Mouse (Mus musculus): ENCODE measurements around the gene Uba3.

Uba3 gene

GRCm38 (mm10) chr6:97210191-97210961 lies 4.9 kb upstream of the Uba3 start, which contains the start of gene Arl6ip5:
Gene Arl6ip5, plus strand, starts transcription at chr6:97210689.
- peak; percentile 69 for DNase-seq (ENCODE audit: low spot score)

DNA sequence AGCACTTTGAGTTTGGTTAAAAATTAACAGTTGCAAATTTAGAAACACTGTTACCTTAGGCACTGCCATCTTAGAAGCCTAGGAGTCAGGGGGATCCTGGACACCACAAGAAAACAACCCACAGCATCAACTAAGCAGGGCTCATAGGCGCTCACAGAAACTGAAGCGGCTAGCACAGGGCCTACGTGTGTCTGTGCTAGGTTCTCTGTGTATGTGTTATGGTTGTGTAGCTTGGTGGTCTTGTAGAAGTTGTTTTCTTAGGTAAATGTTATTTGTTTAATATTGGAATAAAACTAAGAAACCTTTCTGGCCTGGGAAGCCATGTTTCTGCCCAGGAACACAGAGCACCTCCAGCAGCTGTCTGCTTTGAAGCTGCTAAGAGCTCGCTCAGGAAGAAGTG lies 4.3 kb upstream of the Uba3 start:
- no peak for DNase-seq (ENCODE audit: low spot score)

- no peak for DNase-seq (ENCODE audit: low spot score)
Observed at GRCm38 (mm10) chr6:97209201-97209600, 3.8 kb upstream of the Uba3 start.

GRCm38 (mm10) chr6:97208406-97208805 lies 3.0 kb upstream of the Uba3 start:
- DNase-seq (ENCODE audit: low spot score): no peak

GRCm38 (mm10) chr6:97207085-97207484 lies 1.6 kb upstream of the Uba3 start:
- no peak for DNase-seq (ENCODE audit: low spot score)

DNA sequence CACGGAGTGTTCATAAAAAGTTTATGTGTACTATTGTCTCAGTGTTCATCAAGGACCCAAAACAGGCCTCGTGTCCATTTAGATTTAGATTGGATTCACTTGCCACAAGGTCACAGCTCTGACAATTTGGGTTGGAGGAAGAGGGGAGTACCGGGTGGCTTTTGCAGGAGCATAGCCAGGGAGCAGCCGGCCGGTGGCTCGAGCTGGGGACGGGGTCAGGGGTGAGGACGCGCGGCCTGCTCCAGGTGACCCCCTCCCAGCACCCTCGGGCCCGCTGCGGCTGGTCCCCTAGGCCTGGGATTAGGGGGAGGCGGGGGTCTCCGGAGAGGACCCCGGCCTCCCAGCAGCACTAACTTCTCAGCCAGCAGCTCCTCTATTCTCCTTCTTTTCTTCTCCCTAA lies 495 bp downstream of the Uba3 start:
- no peak for DNase-seq (ENCODE audit: low spot score)

GRCm38 (mm10) chr6:97204252-97204869 lies 1.1 kb downstream of the Uba3 start:
- no peak for DNase-seq (ENCODE audit: low spot score)

- no peak for DNase-seq (ENCODE audit: low spot score)
Observed at GRCm38 (mm10) chr6:97202477-97202876, 3.0 kb downstream of the Uba3 start.

GRCm38 (mm10) chr6:97200437-97200836 lies 5.0 kb downstream of the Uba3 start:
- no peak for DNase-seq (ENCODE audit: low spot score)

DNA sequence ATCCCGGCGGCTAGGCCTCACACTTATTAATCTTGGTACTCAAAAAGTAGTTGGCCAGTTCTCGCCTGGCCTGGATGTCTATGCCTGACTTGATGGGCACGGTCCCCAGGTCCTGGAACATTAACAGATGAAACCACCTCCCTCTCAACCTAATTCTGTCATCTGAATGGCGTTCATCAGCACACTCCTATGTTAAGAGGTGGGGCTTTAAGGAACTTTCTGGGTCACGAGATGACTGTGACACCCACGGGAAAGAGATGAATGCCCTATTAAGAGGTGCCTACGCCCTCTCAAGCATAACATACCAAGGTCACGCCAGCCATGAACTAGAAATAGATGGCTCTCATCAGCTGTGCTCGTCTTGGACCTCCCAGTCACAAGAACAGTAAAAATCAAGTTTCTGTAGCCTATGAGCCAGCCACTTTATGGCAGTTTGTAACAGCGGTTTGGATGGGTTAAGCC lies 26.0 kb downstream of the Uba3 start:
- DNase-seq (ENCODE audit: low spot score): no peak

DNA sequence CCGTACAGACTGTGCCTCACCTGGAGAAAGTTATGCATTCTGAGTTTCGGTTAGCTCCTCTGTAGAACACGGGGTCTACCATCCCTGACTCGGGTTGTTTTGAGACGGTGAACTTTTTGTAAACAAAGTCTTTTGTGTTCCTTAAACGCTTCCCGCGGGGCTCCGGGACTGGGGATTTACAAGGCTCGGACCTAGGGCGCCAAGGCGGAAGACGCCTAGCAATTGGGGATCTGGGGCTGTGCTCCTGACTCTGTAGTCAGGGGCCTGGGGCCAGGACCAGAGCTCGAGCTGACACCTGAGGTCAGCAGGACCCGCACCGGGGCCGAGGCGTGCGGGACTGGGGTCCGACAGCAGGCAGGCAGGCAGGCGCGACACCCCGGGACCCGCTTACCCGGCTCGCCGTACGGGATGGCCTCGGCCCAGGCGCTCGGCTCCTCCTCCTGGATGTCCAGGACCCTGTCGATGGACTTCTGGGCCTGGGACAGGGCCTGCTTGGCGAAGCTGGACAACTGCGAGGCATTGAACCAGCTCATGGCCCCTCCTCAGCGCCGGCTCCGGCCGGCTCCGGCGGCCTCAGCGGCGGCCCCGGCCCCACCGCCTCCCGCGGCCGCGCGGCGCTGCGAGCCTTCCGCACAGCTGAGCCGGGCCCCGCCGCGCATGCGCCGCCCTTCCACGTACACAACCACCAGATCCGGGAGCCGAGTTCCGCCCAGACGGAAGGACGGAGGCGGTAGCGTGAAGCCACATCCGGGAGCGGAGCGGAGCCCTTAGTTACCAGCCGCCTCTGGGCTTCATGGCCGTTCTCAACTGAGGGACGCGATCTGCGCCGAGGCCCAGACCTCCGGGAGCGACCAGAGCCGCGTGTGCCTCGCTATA lies 26.7 kb downstream of the Uba3 start, which contains the start of gene Tmf1:
Gene Tmf1, minus strand, starts transcription at position 632 of the 876 bp plus-strand sequence.
- DNase-seq (ENCODE audit: low spot score): peak; percentile 91

DNA sequence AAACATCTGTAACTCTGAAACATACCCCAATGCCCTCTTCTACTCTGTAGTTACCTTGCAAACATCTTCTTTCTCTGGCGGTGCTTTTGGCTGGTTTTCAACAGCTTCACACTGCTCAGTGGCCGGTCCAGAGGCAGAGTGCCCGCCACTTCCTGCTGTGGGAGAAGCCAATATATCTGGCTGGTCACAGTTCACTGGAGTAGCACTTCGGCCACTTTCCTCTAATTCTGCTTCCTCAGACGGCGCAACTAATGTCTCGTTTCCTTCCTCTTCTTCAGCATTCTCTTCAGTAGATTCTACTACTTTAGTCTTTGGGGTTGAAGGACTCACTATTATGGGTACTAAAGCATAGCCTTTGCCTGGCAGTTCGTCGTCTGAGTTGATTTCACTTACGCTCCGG lies 29.7 kb downstream of the Uba3 start:
- no peak for DNase-seq (ENCODE audit: low spot score)

GRCm38 (mm10) chr6:97150156-97150555 lies 55.3 kb downstream of the Uba3 start:
- DNase-seq (ENCODE audit: low spot score): no peak

GRCm38 (mm10) chr6:97149721-97150120 lies 55.7 kb downstream of the Uba3 start:
- DNase-seq (ENCODE audit: low spot score): no peak

DNA sequence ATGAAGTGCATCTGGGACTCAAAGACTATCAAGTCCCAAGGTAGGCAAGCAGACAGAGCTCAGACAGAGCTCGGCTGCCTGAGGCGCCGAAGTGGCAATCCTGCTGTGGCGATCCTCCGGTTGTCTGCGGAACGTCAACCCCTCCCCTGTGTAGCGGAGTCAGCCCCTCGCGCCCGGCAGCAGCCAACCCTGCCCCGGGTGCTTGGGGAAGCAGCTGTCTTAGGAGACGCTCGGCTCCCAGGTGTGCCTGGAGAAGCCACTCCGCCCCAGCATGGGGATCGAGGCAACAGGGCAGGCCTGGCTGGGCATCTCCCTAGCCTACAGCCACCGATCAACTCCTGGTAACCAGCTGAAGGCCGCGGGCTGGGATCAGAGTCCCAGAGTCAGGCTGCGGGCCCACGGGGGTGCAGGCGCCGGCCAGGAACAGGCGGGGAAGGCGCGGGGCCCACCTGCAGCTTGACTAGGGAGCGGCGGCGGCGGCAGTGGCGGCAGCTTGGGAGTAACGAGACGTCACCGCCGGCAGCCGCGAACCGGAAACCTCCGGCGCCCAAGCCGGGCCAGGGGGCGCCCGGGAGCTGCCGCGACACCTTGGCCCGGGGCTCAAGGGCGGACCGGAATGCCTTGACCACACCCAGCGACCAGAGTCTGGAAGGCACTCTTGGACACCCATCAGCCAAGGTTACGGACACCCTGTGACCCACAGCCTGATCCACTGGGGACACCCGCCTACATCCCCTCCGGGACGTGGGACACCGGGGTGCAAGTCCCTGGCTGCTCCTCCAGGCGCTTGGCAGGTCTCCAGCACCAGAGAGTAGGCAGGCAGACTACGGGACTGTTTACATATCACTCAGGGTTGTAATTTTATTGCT lies 56.8 kb downstream of the Uba3 start, which contains the start of gene Eogt:
Gene Eogt, minus strand, starts transcription at position 800 of the 869 bp plus-strand sequence.
- DNase-seq (ENCODE audit: low spot score): peak; percentile 39

- peak; percentile 5 for DNase-seq (ENCODE audit: low spot score)
Observed at GRCm38 (mm10) chr6:97147755-97148382, 57.6 kb downstream of the Uba3 start.

- DNase-seq (ENCODE audit: low spot score): no peak
Observed at GRCm38 (mm10) chr6:97145156-97145555, 60.3 kb downstream of the Uba3 start.

DNA sequence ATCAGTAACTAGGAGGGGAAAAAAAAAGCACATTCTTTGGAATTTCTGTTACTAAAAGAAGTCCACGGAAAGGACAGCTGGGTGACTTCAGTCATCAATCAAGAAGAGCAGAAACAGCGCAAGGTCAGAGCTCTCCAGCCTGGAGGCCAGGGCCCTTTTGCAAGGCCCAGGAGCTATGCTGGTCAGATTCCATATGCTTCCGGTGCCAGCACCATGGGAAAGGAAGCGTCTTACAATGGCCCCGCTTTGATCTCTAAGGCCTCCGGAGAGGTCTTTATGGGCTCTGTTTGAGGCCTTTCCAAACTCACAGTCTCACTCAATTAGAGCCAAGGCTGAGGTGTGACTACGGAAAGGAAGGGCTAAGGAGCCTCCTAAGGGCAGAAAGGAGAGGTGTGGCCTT lies 61.1 kb downstream of the Uba3 start:
- no peak for DNase-seq (ENCODE audit: low spot score)

GRCm38 (mm10) chr6:97142611-97143010 lies 62.8 kb downstream of the Uba3 start:
- DNase-seq (ENCODE audit: low spot score): no peak

DNA sequence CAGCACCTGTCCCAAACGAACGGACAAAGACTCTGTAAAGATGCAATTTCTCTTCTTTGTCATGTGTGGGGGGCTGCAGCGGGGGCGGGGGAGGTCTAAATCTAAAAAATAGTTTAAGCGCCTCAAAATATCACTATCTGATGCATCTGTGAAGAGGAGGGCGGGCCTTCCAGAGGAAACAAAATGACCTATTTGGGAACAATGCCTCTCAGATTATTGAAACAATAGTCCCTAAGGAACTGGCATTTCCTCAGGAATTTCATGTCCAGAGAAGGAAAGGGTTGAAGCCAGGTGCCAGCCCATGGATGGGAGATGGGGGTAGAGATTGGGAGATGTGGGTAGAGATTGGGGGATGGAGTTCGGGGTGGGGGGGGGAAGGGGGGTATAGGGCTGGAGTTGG lies 63.6 kb downstream of the Uba3 start:
- no peak for DNase-seq (ENCODE audit: low spot score)
